Mouse (Mus musculus) megakaryocyte, embryonic 14.5 days (primary cell): Measurements from ENCODE around the gene Insl3.
"Not testable (repeated sequence)": the region's sequence is repeated elsewhere in the genome, so short reads cannot be mapped to it uniquely, and the experiment has no call there.

Source experiments
- FLI1 ChIP-seq: IDR thresholded peaks from 2 replicates; pipeline ENCODE4 v1.6.1; 2012; ENCODE audit warnings: low read length, inconsistent platforms, mixed read lengths
- GATA1 ChIP-seq: IDR thresholded peaks from 3 replicates; pipeline ENCODE4 v1.6.1; 2012; ENCODE audit warnings: mixed read lengths, low read length, inconsistent platforms, borderline replicate concordance

- TF ChIP-seq FLI1, GATA1: not testable (repeated sequence)
Observed at GRCm38 (mm10) chr8:71703400-71703799, 14.4 kb downstream of the Insl3 start.
